Mouse (Mus musculus) gastrocnemius, postnatal 36 days (tissue): ENCODE data around the gene Tph1. TPM values are rescaled to one million over a fixed set of nuclear protein-coding genes. Genes with fewer than 3 reads are reported as not detected.
A peak's percentile ranks its signal among the peaks of the same experiment; 100 is the strongest.

Experiments used
- DNase-seq, 2 experiments: peaks; one replicate each; pipeline ENCODE4 v3.0.0; 2022
- intact Hi-C: fragments of 180-260 bp; cut with DNase I; formaldehyde crosslinking; loops from one replicate; pipeline ENCODE4 v1.15.1; 2025
- total RNA-seq, 2 experiments: library from RNA; stranded (reverse); gene quantifications; 2 replicates each; pipeline ENCODE4 v1.2.3; 2021

Tph1 gene
- total RNA-seq, 2 experiments from 2014 or later, result 0.69 to 0.79 TPM

- intact Hi-C loops, result loop anchor here (1.0 to 5.0 kb wide), 4 partner anchors 34 to 319 kb away; no protein-coding TSS in a partner anchor
- DNase-seq, result peak; percentile 54 to 56
Observed at GRCm38 (mm10) chr7:46606391-46607030, 65.8 kb downstream of the Tph1 start.

- DNase-seq, result no peak
- intact Hi-C loops, result no loop called here
Observed at GRCm38 (mm10) chr7:46603051-46603450, 69.3 kb downstream of the Tph1 start.

DNA sequence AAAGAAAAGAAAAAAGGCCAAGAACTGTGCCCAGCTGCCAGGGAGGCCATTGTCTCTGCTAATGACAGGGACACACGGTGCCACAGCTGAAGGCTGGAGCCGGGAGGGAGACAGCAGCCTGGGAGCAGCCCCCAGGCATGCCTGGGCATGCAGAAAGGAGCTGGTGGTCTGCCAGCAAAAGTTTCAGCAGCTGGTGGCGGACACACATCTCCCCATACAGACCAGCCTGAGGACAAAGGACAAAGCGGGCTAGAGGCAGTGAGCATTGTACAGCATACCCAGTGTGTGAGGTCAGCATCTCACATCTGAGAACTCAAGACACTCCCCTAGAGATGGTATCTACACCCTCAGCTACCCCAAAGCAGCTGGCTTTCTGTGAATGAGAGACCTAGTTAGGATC is 70.3 kb downstream of the Tph1 start:
- DNase-seq, result no peak
- intact Hi-C loops, result no loop called here

DNA sequence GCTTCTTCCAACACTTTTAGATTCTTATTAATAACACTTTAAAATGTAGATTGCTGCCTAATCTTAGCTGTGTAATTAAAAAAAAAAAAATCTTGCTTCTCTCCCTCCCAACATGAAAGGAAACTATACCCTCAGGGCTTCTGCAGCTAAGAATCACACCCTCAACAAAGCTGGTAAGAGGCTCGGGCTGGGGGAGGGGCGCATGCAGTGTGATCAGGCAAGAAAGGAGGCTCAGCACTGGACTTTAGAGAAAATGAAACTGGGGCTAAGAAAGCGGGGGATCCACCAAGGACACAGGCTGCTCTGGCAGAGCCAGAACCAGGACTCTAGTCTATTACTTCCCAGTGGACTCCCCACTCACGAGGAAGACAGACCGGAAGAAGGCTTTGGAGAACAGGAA is 71.2 kb downstream of the Tph1 start:
- no peak for DNase-seq

DNA sequence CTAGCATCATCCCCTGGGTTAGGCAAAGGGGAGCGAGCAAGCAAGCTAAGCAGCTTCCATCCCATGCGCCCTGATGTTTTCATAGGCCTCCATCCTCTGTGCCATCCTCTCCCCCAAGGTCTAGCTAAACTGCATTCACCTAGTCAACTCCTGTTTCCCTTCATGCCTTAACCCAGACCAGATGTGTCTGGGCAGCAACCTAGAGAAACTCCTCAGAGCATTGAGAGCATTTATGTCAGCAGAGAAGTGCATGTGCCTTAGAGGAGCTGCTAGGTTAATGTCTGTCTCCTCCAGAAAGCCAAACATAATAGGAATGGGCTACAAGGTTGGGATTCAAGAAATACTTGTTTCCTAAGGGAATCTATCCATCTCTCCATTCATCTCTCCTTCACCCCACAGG is 75.3 kb downstream of the Tph1 start:
- intact Hi-C loops, result loop anchor here (5.0 to 10.0 kb wide), 2 partner anchors 100 to 512 kb away; no protein-coding TSS in a partner anchor
- DNase-seq, result no peak

More for the DNA sequence above, 71.2 kb downstream of the Tph1 start:
- intact Hi-C loops, result no loop called here

Other genes with a start within 250 kb of the Tph1 start
- 1 to 10 TPM; 3.0 to 3.1 TPM for gene Sergef, start 32.7 kb downstream of the Tph1 start, total RNA-seq
- 1 to 10 TPM; 2.6 to 2.7 TPM for gene Saal1, start 38.1 kb upstream of the Tph1 start, total RNA-seq
- not detected for gene Saa3, start 43.2 kb upstream of the Tph1 start, total RNA-seq
- gene Saa4, start 60.1 kb upstream of the Tph1 start, total RNA-seq, result not detected
- gene Saa1, start 70.4 kb upstream of the Tph1 start, total RNA-seq, result not detected
- not detected for gene Saa2, start 79.3 kb upstream of the Tph1 start, total RNA-seq
- gene Hps5, start 123.5 kb upstream of the Tph1 start, total RNA-seq, result 10 to 100 TPM in 1 of 2 experiments, 1 to 10 TPM in 1; 8.7 to 12.2 TPM
- gene Gtf2h1, start 123.6 kb upstream of the Tph1 start, total RNA-seq, result 10 to 100 TPM; 14.0 to 14.8 TPM
- gene Ldha, start 168.9 kb upstream of the Tph1 start, total RNA-seq, result 1,000 to 10,000 TPM; 2,924 to 3,276 TPM
- not detected for gene Ldhc, start 188.7 kb upstream of the Tph1 start, total RNA-seq
- gene Tsg101, start 247.4 kb upstream of the Tph1 start, total RNA-seq, result 10 to 100 TPM; 47.2 to 50.3 TPM